Mouse (Mus musculus) liver, postnatal 0 days (tissue): ENCODE data around the gene Cd200r4.

ENCODE experiments used
- CTCF ChIP-seq: sonication (generic); IDR thresholded peaks from 2 replicates; pipeline ENCODE4 v1.5.1; 2016; ENCODE audit warnings: antibody characterized with exemption, low read depth
- EP300 ChIP-seq: IDR thresholded peaks from 2 replicates; pipeline ENCODE4 v1.6.1; 2016; ENCODE audit warnings: antibody characterized with exemption, low read depth, mild to moderate bottlenecking

DNA sequence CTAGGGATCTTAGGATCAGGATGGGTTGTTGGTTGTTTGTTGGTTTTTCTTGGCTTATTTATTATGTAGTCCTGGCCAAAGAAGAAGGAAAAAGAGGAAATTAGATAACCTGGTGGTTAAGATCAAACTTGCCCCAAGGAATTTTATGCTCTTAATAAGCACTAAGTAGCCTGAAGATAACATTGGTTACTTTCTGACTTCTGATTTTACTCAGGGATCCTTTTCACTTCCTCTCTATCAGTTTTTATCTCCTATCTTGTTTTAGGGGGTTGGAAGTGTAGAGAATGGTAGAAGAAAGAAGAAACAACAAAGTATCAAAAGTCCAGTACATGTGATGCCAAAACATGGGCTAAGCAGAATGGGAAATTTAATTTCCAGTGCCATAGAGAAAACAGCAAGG is 5.6 kb upstream of the Cd200r4 start:
- TF ChIP-seq EP300, result no peak
- TF ChIP-seq CTCF, result no peak
